Mouse (Mus musculus) midbrain, embryonic 13.5 days (tissue): ENCODE data around the gene Srsf6. TPM values are rescaled to one million over a fixed set of nuclear protein-coding genes. Genes with fewer than 3 reads are reported as not detected.

ENCODE experiments used
- ATAC-seq: fragments of 200-750 bp; cut with Nextera tagmentation; 2 replicates; pipeline ENCODE4 v1.8.0; 2017; ENCODE audit warnings: mild to moderate bottlenecking, moderate TSS enrichment, moderate library complexity
- H3K27ac ChIP-seq: fragments of 300-500 bp; sonication (generic); 2 replicates; pipeline ENCODE4 v1.5.1; 2015; ENCODE audit warnings: inconsistent platforms, mild to moderate bottlenecking, moderate library complexity
- H3K27me3 ChIP-seq: fragments of 300-500 bp; sonication (generic); 2 replicates; pipeline ENCODE4 v1.6.1; 2015; ENCODE audit warnings: mild to moderate bottlenecking, inconsistent platforms
- H3K36me3 ChIP-seq: fragments of 300-500 bp; sonication (generic); 2 replicates; pipeline ENCODE4 v1.6.1; 2015; ENCODE audit warnings: mild to moderate bottlenecking, inconsistent platforms
- H3K4me1 ChIP-seq: fragments of 300-500 bp; sonication (generic); replicated peaks from 2 replicates; pipeline ENCODE4 v1.6.1; 2015; ENCODE audit warnings: inconsistent platforms
- H3K4me2 ChIP-seq: fragments of 300-500 bp; sonication (generic); replicated peaks from 2 replicates; pipeline ENCODE4 v1.6.1; 2015; ENCODE audit warnings: moderate library complexity, mild to moderate bottlenecking, inconsistent platforms
- H3K4me3 ChIP-seq: fragments of 300-500 bp; sonication (generic); replicated peaks from 2 replicates; pipeline ENCODE4 v1.5.1; 2015; ENCODE audit warnings: mild to moderate bottlenecking, inconsistent platforms
- H3K9ac ChIP-seq: fragments of 300-500 bp; sonication (generic); replicated peaks from 2 replicates; pipeline ENCODE4 v1.6.1; 2015; ENCODE audit warnings: mild to moderate bottlenecking, inconsistent platforms
- H3K9me3 ChIP-seq: fragments of 300-500 bp; sonication (generic); 2 replicates; pipeline ENCODE4 v1.6.1; 2016; ENCODE audit warnings: mild to moderate bottlenecking, inconsistent platforms
- WGBS: fragments of 180-500 bp; shearing (Covaris S2); methylation state at CpG from one replicate; pipeline ENCODE4 v1.1.7; 2015; 5-methylcytosine and 5-hydroxymethylcytosine counted together
- polyA plus RNA-seq: library from polyadenylated mRNA; unstranded; fragments of >200 nt; fragmentation: Nextera tagmentation; extraction: Ambion mirVana; gene quantifications from 2 replicates; pipeline ENCODE4 v1.2.1, GENCODE M21; 2015

The Srsf6 gene
- polyA plus RNA-seq, 1 experiment from 2014 or later, result 196 TPM

- WGBS, result 95% methylated on average over 3 of the region's 3 CpGs
- H3K4me2 ChIP-seq, result no peak overlapping the region
- H3K9me3 ChIP-seq, result no peaks in the 10 kb centered on the region
- H3K4me1 ChIP-seq, result peaks cover 14% of the 10 kb centered on the region
- H3K27ac ChIP-seq, result no peak overlapping the region
- no peak overlapping the region for H3K9ac ChIP-seq
- no peak for ATAC-seq
- H3K4me3 ChIP-seq, result no peak overlapping the region
- no peaks in the 10 kb centered on the region for H3K27me3 ChIP-seq
- H3K36me3 ChIP-seq, result peaks cover 71% of the 10 kb centered on the region
Measured at GRCm38 (mm10) chr2:162935700-162936099, 4.4 kb downstream of the Srsf6 start.

GRCm38 (mm10) chr2:162939562-162939961 lies 8.2 kb downstream of the Srsf6 start:
- ATAC-seq, result no peak
- Histone ChIP-seq H3K36me3 (peaks cover 65% of the 10 kb centered on the region), H3K4me2 (no peak overlapping the region), H3K27me3 (peaks cover 19% of the 10 kb centered on the region), H3K27ac (no peak overlapping the region), H3K9me3 (no peaks in the 10 kb centered on the region), H3K4me3 (no peak overlapping the region), H3K9ac (no peak overlapping the region), H3K4me1 (peaks cover 17% of the 10 kb centered on the region)
- WGBS, result 85% methylated on average over 1 of the region's 1 CpGs

DNA sequence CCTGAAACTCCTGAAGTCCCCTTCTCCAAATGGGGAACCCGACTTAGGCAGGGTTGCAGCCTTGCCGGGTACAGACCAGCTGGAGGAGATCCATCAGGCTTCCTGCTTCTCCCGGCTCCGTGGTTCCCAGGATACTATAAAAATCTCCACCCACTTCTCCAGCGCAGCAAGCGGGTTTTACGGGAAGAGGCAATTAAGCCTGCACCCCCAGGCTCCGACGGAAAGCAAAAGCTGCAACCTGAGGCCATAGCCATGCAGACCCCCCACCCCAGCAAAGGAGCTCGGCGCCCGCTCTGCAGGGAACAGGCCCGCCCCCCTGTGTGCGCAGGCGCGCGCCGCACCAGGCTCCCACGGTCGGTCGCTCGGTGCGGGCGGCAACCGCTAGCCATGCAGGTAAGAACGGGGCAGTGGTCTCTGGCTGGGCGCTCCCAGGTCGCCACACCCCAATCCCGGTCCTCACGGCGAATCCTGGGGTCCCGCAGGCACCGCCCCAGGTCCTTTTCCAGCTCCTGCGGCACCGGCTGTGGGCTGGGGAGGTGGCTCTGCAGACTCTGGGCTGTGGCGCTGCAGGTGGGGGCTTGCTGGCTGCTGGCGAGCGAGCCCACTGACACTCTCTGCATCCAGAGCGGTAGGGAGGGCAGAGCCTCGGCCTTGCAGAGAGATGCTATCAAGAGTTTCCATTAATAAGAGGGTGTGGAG lies 12.0 kb downstream of the Srsf6 start, which contains the start of gene L3mbtl1:
TSS of gene L3mbtl1 (plus strand) at position 325 of the 699 bp plus-strand sequence.
- no peaks in the 10 kb centered on the region for H3K9me3 ChIP-seq
- peaks cover 32% of the 10 kb centered on the region for H3K36me3 ChIP-seq
- H3K9ac ChIP-seq, result peak within 1 kb of the TSS; percentile 69
- H3K27ac ChIP-seq, result peak within 1 kb of the TSS; percentile 3; the same call in 1 of the 2 replicates
- peak within 1 kb of the TSS; percentile 61 for H3K4me3 ChIP-seq
- H3K4me1 ChIP-seq, result peaks cover 17% of the 10 kb centered on the region
- peak; percentile 76 for ATAC-seq
- peaks cover 22% of the 10 kb centered on the region for H3K27me3 ChIP-seq
- peak within 1 kb of the TSS; percentile 95 for H3K4me2 ChIP-seq
- under 1% methylated on average over 40 of the region's 40 CpGs for WGBS

DNA sequence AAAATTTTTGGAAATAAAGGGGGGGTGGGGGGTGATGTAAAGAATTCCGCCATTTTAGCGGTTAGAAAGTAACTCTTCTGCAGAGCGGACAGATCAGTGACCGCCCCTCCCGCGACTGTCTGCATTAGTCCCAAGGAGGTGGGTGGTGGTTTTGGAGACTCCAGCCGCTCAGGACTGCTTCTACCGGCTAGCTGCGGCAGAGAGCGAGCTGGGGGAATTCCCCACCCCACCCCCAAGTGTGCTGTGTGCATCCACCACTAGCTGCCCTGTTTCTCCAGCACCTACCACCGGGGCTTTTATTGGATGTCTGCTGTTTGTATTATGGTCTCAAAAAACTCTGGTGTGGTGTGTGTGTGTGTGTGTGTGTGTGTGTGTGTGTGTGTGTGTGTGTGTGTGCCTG lies 12.6 kb downstream of the Srsf6 start:
- H3K4me1 ChIP-seq, result peaks cover 17% of the 10 kb centered on the region
- peaks cover 22% of the 10 kb centered on the region for H3K27me3 ChIP-seq
- peak; percentile 34; the same call in 1 of the 2 replicates for ATAC-seq
- no peak overlapping the region for H3K27ac ChIP-seq
- peak overlapping the region; percentile 95 for H3K4me2 ChIP-seq
- peak overlapping the region; percentile 61 for H3K4me3 ChIP-seq
- 6% methylated on average over 11 of the region's 11 CpGs for WGBS
- H3K36me3 ChIP-seq, result peaks cover 26% of the 10 kb centered on the region
- H3K9ac ChIP-seq, result peak overlapping the region; percentile 69; the same call in 1 of the 2 replicates
- H3K9me3 ChIP-seq, result no peaks in the 10 kb centered on the region

- H3K27me3 ChIP-seq, result peaks cover 12% of the 10 kb centered on the region
- no peak overlapping the region for H3K9ac ChIP-seq
- no peak for ATAC-seq
- H3K4me1 ChIP-seq, result peaks cover 17% of the 10 kb centered on the region
- 87% methylated on average over 5 of the region's 5 CpGs for WGBS
- H3K36me3 ChIP-seq, result no peaks in the 10 kb centered on the region
- no peak overlapping the region for H3K4me2 ChIP-seq
- no peak overlapping the region for H3K27ac ChIP-seq
- H3K9me3 ChIP-seq, result no peaks in the 10 kb centered on the region
- no peak overlapping the region for H3K4me3 ChIP-seq
Measured at GRCm38 (mm10) chr2:162946964-162947363, 15.6 kb downstream of the Srsf6 start.

- H3K27ac ChIP-seq, result no peak overlapping the region
- no peak for ATAC-seq
- H3K9me3 ChIP-seq, result no peaks in the 10 kb centered on the region
- no peak overlapping the region for H3K9ac ChIP-seq
- peak overlapping the region; percentile 41 for H3K4me2 ChIP-seq
- no peaks in the 10 kb centered on the region for H3K36me3 ChIP-seq
- H3K4me3 ChIP-seq, result peak overlapping the region; percentile 22
- peaks cover 12% of the 10 kb centered on the region for H3K4me1 ChIP-seq
- whole genome bisulfite sequencing, result 36% methylated on average over 15 of the region's 15 CpGs
- H3K27me3 ChIP-seq, result peaks cover 11% of the 10 kb centered on the region
Measured at GRCm38 (mm10) chr2:162947736-162948135, 16.4 kb downstream of the Srsf6 start.

DNA sequence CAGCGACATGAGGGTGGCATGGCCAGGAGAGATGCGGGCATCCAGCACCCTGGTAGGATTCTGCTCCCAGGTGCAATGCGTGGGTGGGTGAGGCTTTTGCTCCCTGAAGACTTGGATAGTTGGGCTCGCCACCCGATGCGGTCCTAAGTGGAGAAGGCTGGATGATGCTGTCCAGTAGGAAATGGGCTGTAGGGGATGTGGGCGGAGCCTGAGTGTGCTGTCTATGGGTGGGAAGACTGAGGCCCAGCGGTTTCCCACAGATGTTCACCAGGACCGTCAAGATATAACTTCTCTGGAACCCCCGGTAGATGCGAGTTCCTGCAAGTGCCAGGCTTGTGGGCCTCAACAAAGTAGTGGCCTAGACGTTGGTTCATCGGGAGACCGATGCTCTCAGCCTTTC lies 16.9 kb downstream of the Srsf6 start:
- Histone ChIP-seq H3K27ac (no peak overlapping the region), H3K4me1 (peaks cover 8% of the 10 kb centered on the region), H3K9ac (no peak overlapping the region), H3K9me3 (no peaks in the 10 kb centered on the region), H3K27me3 (peaks cover 11% of the 10 kb centered on the region), H3K4me2 (peak overlapping the region; percentile 41), H3K4me3 (peak overlapping the region; percentile 22), H3K36me3 (no peaks in the 10 kb centered on the region)
- ATAC-seq, result no peak
- WGBS, result 54% methylated on average over 14 of the region's 14 CpGs

DNA sequence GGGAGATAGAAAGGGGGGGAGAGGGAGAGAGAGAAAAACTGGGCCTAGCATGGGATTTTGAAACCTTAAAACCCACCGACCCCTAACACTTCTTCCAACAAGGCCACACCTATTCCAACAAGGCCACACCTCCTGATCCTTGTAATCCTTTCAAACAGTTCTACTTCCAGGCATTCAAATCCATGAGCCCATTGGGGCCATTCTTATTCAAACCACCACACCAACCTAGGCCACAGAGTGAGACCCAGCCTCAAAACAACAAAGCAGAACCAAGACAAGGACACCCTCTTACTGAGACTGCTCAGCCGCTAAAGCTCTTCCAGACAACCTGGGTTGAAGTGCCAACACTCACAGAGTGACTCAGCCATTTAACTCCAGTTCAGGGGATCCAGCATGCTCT lies 19.4 kb downstream of the Srsf6 start:
- Histone ChIP-seq H3K4me2 (no peak overlapping the region), H3K27me3 (no peaks in the 10 kb centered on the region), H3K36me3 (no peaks in the 10 kb centered on the region), H3K9ac (no peak overlapping the region), H3K27ac (no peak overlapping the region), H3K4me1 (no peaks in the 10 kb centered on the region), H3K4me3 (no peak overlapping the region), H3K9me3 (no peaks in the 10 kb centered on the region)
- 90% methylated on average over 2 of the region's 2 CpGs for WGBS
- no peak for ATAC-seq

DNA sequence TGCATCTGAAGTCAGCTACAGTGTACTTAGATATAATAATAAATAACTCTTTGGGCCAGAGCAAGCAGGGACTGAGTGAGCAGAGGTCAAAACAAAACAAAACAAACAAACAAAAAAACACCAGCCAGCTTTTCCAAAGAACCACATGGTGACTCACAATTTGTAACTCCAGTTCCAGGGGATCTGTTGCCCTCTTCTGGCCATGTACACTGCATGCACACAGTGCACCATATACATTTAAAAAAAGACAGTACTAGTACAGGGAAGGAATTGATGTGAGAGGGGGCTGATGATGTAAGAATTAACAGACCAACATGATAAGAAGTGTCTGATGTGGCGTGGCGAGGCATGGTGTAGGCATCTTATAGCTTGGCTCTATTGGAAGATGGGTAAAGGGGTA lies 25.5 kb downstream of the Srsf6 start:
- ATAC-seq, result no peak
- no peaks in the 10 kb centered on the region for H3K9me3 ChIP-seq
- no peaks in the 10 kb centered on the region for H3K4me1 ChIP-seq
- no peaks in the 10 kb centered on the region for H3K27me3 ChIP-seq
- H3K36me3 ChIP-seq, result no peaks in the 10 kb centered on the region
- no peak overlapping the region for H3K9ac ChIP-seq
- 94% methylated on average over 2 of the region's 2 CpGs for WGBS
- H3K4me3 ChIP-seq, result no peak overlapping the region
- no peak overlapping the region for H3K27ac ChIP-seq
- no peak overlapping the region for H3K4me2 ChIP-seq

- Histone ChIP-seq H3K27ac (no peak overlapping the region), H3K4me1 (no peaks in the 10 kb centered on the region), H3K4me2 (no peak overlapping the region), H3K27me3 (no peaks in the 10 kb centered on the region), H3K36me3 (no peaks in the 10 kb centered on the region), H3K9ac (no peak overlapping the region), H3K9me3 (no peaks in the 10 kb centered on the region), H3K4me3 (no peak overlapping the region)
- ATAC-seq, result no peak
- 80% methylated on average over 8 of the region's 10 CpGs for WGBS
Measured at GRCm38 (mm10) chr2:162961321-162961720, 30.0 kb downstream of the Srsf6 start.

DNA sequence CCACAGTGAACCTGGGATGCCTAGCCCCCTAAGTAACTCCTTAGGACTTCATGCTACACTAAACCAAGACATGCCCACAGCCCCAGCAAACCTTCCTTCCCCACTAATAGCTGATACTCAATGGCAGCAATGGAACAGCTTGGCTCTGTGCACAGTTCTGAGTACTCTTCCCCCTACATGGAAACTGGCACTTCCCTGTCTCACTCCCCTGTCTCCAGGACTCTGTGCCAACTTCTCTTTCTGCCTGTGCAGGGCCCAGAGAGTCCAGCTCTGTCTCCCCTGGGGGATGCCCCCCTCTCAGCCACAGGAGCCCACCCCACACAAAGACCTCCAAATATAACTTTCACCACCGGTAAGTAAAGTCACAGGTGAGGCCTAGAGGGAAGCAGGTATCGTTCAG lies 35.4 kb downstream of the Srsf6 start:
- ATAC-seq, result no peak
- Histone ChIP-seq H3K4me3 (no peak overlapping the region), H3K9me3 (no peaks in the 10 kb centered on the region), H3K27me3 (no peaks in the 10 kb centered on the region), H3K36me3 (no peaks in the 10 kb centered on the region), H3K9ac (no peak overlapping the region), H3K4me1 (no peaks in the 10 kb centered on the region), H3K4me2 (no peak overlapping the region), H3K27ac (no peak overlapping the region)
- 93% methylated on average over 2 of the region's 2 CpGs for WGBS

GRCm38 (mm10) chr2:162968357-162968756 lies 37.0 kb downstream of the Srsf6 start:
- WGBS, result 5% methylated on average over 5 of the region's 5 CpGs
- H3K4me1 ChIP-seq, result peaks cover 8% of the 10 kb centered on the region
- H3K36me3 ChIP-seq, result no peaks in the 10 kb centered on the region
- no peak for ATAC-seq
- no peak overlapping the region for H3K27ac ChIP-seq
- no peak overlapping the region for H3K4me2 ChIP-seq
- H3K9me3 ChIP-seq, result no peaks in the 10 kb centered on the region
- no peaks in the 10 kb centered on the region for H3K27me3 ChIP-seq
- H3K4me3 ChIP-seq, result no peak overlapping the region
- H3K9ac ChIP-seq, result no peak overlapping the region

- no peaks in the 10 kb centered on the region for H3K36me3 ChIP-seq
- no peak overlapping the region for H3K27ac ChIP-seq
- no peaks in the 10 kb centered on the region for H3K27me3 ChIP-seq
- no peak overlapping the region for H3K4me2 ChIP-seq
- no peak overlapping the region for H3K4me3 ChIP-seq
- H3K9me3 ChIP-seq, result no peaks in the 10 kb centered on the region
- no peak overlapping the region for H3K9ac ChIP-seq
- peak; percentile 50; the same call in 1 of the 2 replicates for ATAC-seq
- peaks cover 14% of the 10 kb centered on the region for H3K4me1 ChIP-seq
- 88% methylated on average over 3 of the region's 3 CpGs for WGBS
Measured at GRCm38 (mm10) chr2:162969101-162969500, 37.8 kb downstream of the Srsf6 start.
